Comparison of ENCODE assay signal across 17 mouse cellular contexts in the genomic region with DNA sequence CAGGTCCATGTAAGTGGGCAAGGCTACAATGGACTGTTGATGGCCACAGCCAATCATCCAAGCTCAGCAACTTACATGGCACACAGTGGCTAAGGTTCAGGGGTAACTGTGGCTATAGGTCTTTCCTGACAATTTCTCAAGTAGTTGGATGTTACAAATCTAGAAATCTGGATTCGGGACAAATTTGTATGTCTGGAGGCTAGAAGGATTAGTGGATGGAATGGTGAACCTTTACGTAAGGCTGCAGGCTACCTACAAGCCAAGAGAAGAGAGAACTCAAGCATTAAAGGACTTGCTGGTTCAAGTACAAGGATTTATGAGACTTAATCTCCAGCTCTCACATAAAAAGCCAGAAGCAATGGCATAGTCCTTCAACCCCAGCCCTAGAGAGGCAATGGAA.
"Had no signal": no experiment of that assay in that cellular context is flagged by ENCODE, and none has a peak within 500 bp of the region (broad histone marks: within the 10 kb centered on the region; RNA-seq: fewer than 3 reads in every experiment).

No protein-coding gene starts in this region.

- DNase-seq: cerebellum, adult 8-10 months; cerebellum, adult 9-10 months; cerebellum, adult 9-11 months; cerebellum, postnatal 10 days; cerebellum, postnatal 14 days; cerebellum, postnatal 25 days; cerebellum, postnatal 36 days; embryo, embryonic 11 days; forebrain, postnatal 0 days; gastrocnemius, adult 2 months; gastrocnemius, postnatal 10 days; gastrocnemius, postnatal 14 days; gastrocnemius, postnatal 25 days; gastrocnemius, postnatal 36 days; heart, adult 11 months; heart, adult 18-20 months; heart, adult 2 months had no signal
